Mouse (Mus musculus) adipocyte (in vitro differentiated cells): ENCODE measurements around the gene Tgfbr1.

ENCODE experiments used
- DNase-seq: peaks from one replicate; pipeline ENCODE4 v3.0.0-alpha.2; 2016; ENCODE audit warnings: low spot score

Tgfbr1 gene

GRCm38 (mm10) chr4:47422946-47423345 lies 69.9 kb downstream of the Tgfbr1 start:
- DNase-seq: no peak

DNA sequence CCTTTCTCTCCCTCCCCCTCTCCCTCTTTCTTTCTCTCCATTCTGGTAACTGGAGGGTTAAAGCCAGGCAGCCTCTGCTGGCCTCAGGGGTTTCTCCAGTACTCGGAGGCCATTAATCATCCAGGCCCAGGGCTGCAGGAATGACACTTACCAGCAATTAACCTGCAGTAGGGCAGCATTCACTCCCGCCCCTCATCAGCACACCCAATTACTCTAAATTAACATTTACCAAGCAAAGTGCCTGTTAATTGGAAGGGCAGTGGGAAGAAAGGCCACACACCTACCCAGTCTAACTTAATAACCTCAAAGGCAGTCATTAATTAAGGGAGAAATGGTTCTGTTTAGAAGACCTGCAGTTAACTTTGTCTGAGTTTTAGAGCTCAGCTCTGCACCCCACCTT lies 71.4 kb downstream of the Tgfbr1 start:
- no peak for DNase-seq

DNA sequence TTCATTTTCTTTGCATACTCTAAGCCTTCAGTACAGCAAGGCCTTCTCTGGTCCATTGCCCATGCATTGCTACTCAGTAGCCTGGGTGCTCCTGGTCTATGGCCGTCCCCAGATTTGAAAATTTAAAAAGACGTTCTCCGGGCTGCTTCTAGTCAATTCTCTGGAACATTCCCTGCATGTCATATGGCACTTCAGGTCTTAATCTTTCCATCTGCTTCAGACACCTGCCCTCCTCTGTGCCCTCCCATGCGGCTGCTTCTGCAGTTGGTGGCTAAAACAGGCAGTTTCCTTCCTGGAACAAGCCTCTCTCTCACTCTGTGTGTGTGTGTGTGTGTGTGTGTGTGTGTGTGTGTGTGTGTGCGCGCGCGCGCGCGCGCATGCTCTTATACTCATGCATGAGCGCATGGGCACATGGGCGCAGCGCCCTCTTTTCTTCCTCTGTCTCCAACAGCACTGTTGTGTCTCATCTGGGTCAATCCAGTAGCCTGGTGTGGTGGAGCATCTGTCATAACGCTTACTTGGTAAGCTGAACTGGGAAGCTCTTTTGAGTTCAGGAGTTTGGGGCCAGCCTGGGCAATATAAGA lies 72.3 kb downstream of the Tgfbr1 start:
- no peak for DNase-seq

- DNase-seq: no peak
Observed at GRCm38 (mm10) chr4:47427606-47428005, 74.6 kb downstream of the Tgfbr1 start.

DNA sequence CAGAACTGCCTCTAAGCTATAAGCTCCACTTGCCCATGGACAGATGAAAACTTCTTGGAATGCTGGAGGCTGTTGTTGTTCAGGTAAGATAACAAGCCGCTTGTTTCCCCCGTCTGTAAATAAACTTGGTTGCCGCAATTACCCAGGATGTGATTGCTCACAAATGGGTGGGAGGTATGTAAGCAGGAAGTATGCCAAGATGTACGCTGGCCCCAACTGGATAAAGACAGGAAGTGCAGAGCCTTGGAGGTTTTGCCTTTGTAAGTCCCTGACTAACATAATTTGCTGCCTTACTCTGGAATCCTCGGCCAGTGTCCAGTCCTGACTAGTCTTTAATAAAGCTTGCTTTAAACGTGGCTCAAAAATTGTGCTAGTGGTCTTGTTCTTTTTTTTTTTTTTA lies 77.5 kb downstream of the Tgfbr1 start:
- no peak for DNase-seq

DNA sequence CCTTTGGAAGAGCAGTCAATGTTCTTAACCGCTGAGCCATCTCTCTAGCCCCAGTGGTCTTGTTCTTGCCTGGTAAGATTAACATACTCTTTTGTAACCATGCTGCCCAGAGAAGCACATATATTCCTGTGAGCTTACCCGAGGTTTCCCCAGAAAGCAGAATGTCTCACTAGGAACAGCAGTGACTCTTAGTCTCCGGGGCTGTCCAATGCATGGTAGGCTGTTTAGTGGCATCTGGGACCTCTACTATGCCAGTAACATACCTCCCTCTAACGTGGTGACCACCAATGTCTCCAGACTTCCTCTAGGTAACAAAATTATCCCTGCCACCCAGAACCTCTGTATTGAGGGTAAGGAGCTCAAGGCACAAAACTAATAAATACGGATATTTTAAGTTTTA lies 78.1 kb downstream of the Tgfbr1 start:
- DNase-seq: no peak

- DNase-seq: no peak
Observed at GRCm38 (mm10) chr4:47432766-47433165, 79.7 kb downstream of the Tgfbr1 start.

GRCm38 (mm10) chr4:47435131-47435530 lies 82.1 kb downstream of the Tgfbr1 start:
- no peak for DNase-seq

GRCm38 (mm10) chr4:47435566-47436360 lies 82.7 kb downstream of the Tgfbr1 start:
- DNase-seq: no peak

- peak; percentile 89 for DNase-seq
Observed at GRCm38 (mm10) chr4:47437365-47438340, 84.6 kb downstream of the Tgfbr1 start.

GRCm38 (mm10) chr4:47438956-47439355 lies 85.9 kb downstream of the Tgfbr1 start:
- no peak for DNase-seq

DNA sequence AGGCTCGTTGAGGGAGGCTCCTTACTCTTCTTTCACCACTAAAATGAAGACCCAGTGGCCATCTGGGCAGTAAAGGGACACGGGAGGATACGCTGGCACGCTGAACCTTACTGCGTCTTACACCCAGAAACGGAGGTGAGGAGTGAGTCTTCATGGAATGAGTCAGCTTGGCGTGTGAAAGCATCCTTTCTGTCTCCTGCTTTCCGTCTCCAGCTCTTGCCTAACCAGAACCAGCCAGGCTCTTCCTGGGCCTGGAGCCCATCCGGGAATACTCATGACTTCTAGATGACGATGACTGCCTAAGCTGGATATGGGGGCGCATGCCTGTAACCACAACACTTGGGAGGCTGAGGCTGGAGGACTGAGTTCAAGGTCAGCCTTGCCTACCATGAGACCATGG lies 87.9 kb downstream of the Tgfbr1 start:
- DNase-seq: no peak

DNA sequence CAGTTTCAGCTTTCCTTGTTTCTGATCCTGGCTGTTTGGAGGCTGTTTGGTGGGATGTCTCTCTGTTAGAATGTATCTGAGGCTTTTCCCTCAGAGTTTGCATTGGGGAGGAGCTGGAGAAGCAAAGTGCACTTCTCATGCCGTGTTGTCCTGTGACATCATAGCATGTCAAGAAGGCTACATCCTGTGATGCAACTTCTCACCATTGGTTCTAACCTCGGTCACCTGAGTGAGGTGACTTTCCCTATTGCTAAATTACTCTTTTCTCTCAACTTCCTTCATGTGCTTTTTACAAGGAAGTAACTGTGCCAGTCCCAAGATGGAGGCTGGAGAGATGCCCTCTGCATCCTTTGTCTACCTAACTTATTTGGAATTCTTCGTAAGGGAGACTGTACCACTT lies 95.5 kb downstream of the Tgfbr1 start:
- no peak for DNase-seq

GRCm38 (mm10) chr4:47449116-47449515 lies 96.1 kb downstream of the Tgfbr1 start:
- DNase-seq: no peak

GRCm38 (mm10) chr4:47449586-47450522 lies 96.8 kb downstream of the Tgfbr1 start:
- no peak for DNase-seq
